Mouse (Mus musculus) c-Kit-positive CD71-positive TER-119-negative erythroid progenitor cells, embryonic 14.5 days (primary cell): ENCODE data around the gene Cd37.
A peak's percentile ranks its signal among the peaks of the same experiment; 100 is the strongest.

Source experiments
- DNase-seq: peaks from one replicate; pipeline ENCODE4 v3.0.0-alpha.2; 2013; ENCODE audit warnings: low read depth

Gene Cd37

DNA sequence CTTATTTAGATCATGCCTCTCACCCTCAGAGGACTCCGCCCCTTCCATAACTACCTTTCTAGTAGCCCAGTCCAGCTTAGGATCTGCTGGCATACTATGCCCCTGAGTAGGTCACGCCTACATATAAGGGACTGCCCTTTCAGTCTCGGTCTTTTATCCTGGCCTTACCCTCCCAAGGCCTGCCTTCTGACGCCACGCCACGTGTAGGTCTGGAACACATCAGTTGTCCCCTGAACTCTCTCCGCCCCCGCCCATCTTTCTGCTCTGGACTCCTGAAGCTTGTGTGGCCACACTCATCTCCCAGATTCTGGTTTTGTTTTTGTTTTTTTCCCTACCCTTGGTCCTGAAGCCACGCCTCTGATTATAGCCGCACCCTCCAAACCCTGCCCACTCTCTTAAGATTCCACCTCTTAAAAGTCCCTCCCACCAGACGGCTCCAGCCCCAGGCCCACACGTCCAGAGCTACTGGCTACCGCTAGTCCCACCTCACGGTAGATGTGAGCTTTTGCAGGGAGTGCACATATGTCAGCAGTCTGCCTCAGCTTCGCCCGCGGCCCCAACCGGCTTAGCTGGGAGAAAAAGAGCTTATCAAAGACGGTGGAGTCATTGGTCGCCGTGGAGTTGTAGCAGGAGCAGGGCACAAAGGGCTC, 3.9 kb downstream of the Cd37 start:
- no peak for DNase-seq

DNA sequence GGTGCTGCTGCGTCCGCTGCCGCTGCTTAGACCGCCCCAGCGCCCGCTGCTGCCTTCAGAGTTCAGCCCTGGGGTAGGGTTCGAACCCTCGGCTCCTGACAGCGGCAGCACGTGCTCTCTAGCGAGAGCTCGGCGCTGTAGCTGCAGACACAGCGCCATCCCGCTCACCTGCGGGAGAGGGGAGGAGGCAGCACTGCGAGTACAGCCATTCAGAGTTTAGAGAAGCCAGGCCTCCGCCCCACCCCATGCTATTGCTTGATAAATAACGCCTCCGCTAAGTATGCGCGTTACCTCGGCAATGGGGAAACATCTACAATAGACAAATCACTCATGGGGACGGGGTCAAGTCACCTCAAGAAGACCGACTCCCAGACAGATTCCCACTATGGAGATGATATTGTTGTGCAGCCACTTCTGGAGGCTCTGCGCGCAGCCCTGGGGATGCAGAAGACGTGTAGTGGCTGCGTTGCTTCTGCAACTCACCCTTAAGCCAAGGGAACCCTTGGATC, 4.5 kb downstream of the Cd37 start:
- DNase-seq: no peak

DNA sequence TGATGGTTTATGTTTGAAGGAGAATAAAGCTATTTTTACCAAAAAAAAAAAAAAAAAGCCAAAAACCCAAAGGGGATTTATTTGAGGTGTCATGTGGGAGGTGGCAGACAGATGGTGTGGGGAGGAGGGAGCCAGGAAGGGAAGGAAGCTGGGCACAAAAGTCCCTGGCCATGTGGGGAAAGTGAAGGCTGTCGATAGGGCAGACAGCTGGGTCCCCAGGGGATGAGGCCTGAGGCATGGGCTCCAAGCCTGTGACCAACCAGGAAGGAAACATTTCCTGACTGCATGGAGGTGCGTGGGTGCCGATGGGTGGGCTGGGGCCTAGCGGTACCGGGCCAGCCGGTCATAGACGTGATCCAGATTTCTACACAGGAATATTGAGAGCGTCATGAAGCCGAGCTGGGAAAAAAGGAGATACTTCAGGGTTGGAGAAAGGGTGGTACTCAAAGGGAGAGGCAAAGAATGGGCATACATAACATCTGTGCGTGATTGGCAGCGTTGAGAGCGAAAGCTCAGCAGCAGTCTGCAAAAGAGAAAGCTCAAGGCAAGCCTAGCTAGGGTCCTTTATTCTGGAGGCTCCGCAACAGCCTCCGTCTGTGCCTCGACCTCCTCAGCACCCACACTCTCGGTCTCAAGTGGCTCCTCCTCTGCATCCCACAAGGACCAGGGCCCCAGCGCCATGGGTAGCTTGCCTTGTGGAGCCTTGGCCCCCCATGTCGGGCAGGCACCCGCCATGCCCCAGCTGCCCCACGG, 5.2 kb downstream of the Cd37 start:
- no peak for DNase-seq

DNA sequence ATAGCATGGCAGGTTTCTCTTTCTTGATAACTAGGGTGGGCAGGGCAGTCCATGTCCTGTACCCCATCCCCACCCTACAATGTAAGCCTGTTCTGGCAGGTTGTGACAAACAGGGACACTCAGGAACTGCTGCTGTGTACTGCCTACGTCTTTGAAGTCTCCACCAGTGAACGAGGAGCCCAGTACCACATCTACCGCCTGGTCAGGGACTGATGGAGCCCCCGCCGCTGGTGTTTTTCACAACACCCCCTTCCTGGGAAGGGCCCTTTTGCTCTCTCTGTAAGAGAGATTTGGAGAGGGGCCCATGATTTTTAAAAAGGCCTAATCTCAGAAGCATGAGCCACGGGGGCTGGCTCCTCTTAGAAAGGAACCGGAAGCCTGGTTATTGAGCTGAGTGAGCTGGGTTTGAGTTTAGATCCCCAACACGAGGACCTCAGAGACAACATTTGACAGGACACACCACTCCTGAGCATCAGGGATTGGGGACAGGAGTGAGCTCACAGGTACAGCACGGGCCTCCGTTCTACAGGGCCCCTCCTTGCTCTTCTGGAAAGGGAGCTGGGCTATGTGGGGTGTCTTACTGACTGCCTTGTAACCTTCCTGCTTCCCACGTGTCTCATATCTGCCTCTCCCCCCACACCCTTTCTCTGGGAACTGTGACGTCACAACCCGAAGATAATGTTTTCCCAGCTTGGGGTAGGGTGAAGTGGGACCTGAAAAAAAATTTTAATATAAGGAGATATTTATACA, 6.0 kb downstream of the Cd37 start:
- DNase-seq: peak; percentile 43

DNA sequence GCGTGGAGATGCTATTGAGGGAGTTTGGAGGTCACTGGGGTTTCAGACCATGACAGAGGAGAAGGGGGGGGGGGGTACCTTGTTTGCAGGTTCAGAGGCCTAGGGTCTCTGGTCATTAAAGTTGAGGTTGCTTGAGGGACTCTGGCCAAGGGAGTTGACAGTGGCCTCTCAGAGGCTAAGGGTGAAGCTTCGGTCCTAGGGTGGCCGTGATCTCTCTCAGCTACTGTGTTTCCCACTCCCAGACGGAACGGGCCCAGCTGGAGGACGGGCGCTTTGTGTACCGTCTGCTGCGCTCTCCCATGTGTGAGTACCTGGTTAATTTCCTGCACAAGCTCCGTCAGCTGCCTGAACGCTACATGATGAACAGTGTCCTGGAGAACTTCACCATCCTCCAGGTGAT, 7.0 kb downstream of the Cd37 start:
- DNase-seq: no peak

DNA sequence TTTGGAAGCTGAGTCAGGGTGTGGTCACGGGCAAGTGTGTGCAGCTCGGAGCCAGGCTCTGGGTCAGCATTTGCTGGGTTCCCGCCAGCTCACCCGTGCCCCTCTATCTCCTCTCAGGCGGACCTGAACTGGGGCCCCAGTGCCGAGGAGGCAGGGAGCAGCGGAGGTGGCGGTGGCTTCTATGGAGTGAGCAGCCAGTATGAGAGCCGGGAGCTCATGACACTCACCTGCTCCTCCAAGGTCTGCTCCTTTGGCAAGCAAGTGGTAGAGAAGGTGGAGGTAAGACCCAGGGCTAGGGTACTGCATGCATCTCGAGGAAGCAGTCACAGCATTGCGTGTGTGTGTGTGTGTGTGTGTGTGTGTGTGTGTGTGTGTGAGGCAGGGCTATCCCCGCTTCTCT, 7.7 kb downstream of the Cd37 start:
- DNase-seq: no peak

DNA sequence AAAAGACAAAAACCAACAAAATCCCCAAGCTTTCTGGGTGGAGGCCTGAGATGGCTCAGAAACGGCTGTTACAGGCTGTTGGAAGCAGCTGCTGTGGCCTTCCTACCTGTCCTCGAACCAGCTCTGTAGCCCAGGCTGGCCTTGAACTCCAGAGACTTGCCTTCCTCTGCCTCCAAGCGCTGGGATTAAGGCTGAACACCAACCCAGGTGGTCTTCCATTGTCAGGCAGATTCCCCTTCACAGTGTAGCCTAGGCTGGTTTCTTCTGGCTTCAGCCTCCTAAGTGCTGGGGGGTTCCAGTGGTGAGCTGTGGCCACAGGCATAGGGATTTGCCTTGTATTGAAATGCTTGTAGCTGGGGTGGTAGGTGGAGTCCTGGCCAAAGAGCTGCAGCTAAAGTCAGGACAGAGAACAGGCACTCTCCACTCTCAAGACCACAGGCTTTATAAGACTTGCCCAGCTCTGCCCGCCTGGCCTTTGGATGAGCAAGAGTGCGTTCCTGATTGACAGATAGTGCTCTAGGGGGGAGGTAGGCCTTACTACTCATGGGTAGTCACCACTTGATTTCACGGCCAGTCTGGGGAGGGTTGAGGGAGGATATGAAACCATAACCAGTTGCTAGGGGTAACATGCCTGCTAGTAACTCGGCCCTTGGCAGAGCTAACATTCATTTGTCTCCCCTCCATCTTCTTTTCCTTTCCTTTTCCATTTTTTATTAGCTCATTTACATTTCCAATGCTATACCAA, 9.3 kb downstream of the Cd37 start:
- DNase-seq: no peak

DNA sequence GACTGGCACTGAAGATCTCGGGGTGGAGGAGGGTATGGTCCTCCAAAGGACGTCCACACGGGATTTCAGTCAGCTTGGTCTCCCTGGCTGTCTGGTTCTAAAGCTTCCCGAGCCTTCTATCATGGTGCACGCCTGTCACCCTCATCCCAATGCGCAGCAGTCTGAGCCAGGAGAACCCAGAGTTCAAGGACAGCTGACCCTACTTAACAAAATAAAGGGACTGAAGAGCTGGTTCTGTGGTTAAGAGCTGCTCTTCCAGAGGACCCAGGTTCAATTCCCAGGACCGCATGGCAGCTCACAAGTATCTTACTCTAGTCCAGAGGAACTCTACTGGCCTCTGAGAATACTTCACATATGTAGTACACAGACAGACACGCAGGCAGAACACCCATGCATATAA, 9.9 kb downstream of the Cd37 start:
- DNase-seq: no peak

DNA sequence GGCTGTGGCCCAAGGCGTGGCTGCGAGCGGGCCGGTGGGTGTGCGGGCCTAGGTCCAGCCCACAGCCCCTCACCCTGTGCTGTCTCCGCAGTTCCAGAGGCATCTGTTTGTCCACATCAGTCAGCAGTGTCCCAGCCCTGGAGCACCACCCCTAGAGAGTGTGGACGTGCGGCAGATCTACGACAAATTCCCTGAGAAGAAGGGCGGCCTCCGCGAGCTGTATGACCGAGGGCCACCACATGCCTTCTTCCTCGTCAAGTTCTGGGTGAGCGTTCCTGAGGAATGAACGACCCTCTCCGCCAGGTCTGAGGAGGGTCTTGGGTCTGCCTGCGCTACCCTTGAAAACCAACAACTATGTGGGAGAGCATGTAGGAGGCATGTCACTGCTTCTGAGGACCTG, 10.4 kb downstream of the Cd37 start:
- DNase-seq: no peak

DNA sequence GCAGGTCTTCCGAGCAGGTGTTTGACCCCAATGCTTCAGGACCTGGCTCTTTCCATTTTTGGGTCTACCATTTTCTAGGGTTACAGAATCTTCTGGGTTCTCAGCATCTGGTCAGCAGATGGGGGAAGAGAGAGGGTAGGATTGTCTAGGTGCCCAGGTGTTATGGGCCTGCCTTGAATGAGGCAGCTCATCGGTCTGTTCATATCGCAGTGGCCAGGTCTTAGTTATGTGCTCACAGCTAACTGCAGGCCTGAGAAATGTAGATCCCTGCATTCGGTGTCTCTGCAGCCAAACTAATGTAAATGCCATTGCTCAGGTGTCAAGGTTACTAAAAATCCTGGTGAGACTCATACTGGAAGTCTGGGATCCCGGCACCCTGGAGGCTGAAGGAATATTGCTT, 12.5 kb downstream of the Cd37 start:
- DNase-seq: no peak

DNA sequence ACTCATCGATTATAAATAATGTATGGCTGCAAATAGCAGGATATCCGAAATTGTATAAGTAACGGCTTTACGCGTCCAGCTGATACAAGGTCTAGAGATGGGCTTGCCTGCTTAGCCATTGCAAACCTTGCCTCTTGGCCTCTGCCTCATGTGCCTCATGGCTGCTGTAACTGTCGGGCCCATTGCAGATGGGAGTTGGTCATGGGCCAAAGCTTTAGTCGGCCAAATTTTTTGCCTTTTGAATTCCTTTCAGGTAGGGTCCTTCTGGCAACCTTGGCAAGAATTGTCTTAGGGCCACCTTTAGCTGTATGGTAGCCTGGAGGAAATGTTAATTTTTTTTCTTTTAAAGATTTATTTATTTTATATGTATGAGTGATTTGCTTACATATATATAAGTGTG, 14.1 kb downstream of the Cd37 start:
- no peak for DNase-seq

DNA sequence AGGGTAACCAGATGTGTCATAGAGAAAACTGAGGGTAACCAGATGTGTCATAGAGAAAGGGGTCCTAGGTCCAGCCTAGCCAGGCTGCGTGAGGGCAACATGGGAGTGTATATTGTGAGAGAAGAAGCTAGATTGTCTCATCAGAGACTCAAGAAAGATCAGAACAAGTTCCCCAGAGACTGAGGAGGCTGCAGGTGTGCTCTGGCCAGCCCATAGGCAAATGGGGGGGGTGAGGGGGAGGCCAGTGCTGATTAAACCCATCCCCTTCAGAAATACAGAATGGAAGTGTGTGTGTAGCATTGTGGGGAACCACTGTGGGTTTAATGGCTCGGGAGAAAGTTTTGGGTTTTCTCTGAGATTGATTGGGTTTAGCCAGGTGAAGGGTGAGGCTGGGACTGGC, 17.2 kb downstream of the Cd37 start:
- no peak for DNase-seq

DNA sequence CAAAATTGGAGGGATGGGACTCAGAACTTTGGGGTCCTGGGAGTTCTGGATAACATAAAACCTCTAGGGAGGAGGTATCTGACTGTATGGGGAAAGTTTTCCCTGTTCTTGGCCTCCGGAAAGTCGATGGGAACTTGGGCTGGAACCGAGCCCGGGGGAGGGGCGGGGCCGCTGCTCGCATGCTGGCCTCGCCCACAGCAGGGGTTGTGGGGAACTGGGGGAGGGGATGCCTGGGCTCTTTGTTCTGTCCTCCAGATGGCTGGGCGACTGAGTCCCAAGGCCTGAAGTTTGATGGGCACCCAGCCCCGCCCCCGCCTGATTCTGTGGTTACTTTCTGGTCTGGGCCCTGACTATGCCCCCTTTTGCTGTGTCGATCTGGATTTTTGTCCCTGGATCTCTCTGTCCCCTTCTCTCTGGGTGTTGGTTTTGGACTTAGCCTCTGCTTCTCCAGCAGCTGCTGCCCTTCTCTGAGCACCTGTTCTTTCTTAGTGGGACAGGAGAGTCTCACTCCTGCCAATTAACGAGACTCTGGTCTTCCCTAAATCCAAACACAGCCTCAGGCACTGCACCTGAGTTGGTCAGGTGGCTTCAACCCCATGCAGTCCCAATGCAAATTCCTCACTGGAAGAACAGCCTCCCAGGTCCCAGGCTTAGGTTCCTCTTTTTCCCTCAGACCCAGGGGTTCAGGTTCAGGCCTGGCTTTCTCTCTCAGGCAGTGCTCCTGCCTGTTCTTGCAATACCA, 22.3 kb downstream of the Cd37 start:
- no peak for DNase-seq

DNA sequence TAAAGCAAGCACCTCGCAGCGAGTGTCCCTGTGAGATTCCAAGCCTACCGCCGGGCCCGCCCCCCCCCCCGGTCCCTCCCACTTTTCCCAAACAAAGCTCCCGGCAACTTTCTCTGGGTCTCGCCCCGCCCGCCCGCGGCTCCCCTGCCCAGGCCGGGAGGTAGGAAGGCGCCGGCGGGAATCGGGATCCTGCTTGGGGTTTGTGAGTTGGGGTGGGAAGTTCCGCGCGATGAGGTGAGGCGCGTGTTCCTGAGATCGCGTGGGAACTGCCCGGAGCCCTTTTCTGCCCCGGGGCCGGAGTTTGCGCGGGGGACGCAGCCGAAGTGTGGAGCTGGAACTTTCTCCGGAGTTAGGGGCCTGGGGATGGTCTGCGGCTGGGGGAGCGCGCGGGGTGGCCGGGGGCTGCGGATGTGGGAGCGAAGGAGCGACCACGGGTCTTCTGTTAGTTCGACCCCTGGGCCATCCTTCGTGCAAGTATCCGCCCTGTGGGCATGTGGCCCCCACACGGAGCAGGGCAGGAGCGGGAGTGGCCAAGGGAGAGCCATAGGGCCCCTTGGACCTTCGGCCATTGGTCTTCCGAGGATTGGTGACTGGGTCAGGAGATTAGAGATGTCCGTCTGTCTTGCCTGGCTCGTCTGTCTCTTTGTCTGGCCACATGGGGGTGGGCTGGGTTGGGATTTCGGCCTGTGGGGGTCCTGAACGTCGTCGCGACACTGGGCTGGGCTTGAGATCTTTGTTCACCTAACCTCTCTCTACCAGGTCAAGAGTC, 23.1 kb downstream of the Cd37 start, which contains the start of gene Tead2:
Gene Tead2, plus strand, starts transcription at position 81 of the 769 bp plus-strand sequence.
- DNase-seq: no peak

DNA sequence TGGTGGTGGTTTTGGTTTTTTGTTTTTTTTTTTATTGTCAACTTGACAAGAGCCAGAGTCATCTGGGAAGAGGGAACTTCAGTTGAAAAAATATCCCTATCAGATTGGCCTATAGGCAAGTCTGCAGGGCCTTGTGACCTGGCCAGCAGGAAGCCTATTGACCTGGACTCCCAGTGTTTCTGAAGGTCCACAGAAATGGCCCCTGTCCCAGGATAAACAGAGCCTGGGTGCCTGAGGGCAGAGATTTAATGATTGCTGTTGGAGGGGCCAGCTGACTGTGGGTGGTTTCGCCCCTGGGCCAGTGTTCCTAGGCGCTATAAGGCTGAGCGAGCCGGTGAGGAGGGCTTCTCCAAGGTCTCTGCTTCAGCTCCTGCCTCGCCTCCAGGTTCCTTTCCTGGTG, 25.2 kb downstream of the Cd37 start:
- DNase-seq: no peak

DNA sequence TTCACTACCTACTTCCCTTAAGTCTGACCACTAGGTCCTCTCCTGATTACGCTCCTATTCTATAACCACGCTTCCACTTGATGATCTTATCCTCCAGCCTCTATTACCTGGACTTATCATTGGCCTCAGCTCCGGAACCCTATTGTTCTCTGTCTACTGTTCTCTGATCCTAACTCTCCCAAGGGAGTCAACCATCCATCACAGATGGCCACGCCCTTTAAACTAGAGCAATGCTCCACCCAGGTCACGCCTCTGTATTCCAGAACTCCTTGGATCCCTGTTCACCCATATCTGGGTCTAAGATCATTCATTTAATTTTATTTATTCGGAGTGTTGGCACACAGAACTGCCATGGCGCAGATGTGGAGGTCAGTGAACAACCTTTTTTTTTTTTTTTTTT, 26.6 kb downstream of the Cd37 start:
- no peak for DNase-seq

DNA sequence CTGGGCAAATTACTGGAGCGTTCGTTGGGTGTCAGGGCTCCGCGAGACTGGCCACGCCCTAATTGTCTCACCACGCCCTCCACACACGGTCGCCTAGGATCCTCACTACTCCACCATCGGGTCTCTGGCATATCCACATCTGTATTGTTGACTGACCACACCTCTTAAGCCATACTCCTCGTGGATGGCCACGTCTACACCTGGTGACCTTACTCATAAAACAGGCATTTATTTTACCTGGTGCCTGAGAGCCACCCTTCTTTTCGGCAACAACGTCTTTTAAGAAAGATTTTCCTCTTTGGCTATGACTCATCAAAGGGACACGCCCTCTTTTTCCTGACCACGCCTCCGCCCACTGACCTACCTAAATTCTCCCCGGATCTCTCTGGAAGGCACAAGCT, 27.1 kb downstream of the Cd37 start, which contains the start of gene Dkkl1:
Gene Dkkl1, minus strand, starts transcription at position 297 of the 401 bp plus-strand sequence.
- peak; percentile 63 for DNase-seq

DNA sequence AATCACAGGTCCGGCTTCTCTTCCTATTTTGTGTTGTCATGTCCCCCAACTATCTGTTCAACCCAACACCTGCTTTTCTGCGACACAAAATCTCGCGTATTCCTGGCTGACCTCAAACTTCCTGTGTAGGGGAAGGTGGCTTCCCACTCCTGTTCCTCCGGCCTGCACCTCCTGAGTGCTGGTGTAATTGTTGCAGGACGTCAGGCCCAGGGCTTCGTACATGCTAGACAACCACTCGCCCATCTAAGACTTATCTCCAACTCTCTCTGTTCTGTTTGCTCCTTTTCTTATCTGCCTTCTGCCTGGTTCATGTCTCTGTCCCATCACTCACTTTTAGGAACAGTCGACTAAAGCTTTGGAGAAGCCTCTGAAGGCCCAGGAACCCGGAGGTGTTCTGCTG, 27.8 kb downstream of the Cd37 start:
- no peak for DNase-seq

DNA sequence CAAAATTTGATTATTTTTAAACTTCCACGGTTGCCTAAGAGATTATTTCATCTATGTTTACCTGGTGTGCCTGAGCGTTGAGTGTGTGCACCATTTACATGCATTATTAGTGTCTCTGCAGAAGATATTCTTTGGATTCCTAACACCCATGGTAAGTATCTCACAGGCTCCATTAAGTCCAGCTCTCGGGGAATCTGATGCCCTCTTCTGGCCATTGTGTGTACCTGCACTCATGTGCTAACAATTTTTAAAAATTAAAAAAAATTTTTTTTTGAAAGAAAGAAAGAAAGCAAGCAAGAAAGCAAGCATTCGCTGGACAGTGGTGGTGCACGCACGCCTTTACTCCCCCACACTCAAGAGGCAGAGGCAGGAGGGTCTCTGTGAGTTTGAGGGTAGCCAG, 30.7 kb downstream of the Cd37 start:
- DNase-seq: no peak

DNA sequence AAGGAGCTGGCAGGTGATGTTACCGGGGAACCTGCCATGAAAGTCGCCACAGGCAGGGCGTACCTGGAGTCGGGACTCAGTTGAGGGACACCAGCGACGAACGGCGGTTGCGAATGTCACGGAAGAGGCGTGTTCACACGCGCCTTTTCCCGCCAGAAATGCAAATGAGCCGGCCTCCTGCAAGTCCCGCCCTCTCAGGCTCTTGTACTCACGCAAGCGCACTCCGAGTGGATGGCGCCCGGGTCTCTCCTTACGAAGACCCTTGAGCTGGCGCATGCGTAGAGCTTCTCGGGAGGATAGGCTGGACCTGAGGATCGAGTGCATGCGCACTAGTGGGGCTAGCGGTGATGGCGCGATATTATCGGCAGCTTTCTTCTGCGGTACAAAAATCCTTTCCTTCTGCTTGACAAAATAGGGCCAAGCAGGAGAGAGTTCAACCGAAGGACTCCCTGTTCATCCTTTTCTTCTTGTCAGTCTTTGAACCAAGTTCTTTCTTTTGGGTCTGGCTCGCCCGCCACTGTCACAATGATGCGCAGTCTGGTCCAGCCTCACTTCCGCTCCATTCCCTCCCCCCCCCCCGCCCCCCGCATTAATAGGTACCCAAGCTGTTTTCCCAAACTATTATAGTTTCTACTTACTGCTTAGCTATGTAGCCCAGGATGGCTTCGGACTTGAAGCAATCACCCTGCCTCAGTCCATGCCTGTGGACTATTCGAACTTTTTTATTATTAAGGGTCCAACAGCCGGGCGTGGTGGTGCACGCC, 34.4 kb downstream of the Cd37 start, which contains the start of gene Ccdc155:
Gene Ccdc155, minus strand, starts transcription at position 513 of the 764 bp plus-strand sequence.
- DNase-seq: peak; percentile 89
